Mouse (Mus musculus): ENCODE data around the gene Zfp322a. TPM values are rescaled to one million over a fixed set of nuclear protein-coding genes. Genes with fewer than 3 reads are reported as not detected.
A peak's percentile ranks its signal among the peaks of the same experiment; 100 is the strongest.
"Not testable (repeated sequence)": the region's sequence is repeated elsewhere in the genome, so short reads cannot be mapped to it uniquely, and the experiment has no call there.

Gene Zfp322a
- polyA plus RNA-seq, 1 experiment from 2014 or later, result 55.6 TPM

- peaks cover 59% of the 10 kb centered on the region for H3K27me3 ChIP-seq (ENCODE audit: low read depth, poor library complexity, severe bottlenecking)
Observed at GRCm38 (mm10) chr13:23395301-23396245, 26.6 kb upstream of the Zfp322a start.

GRCm38 (mm10) chr13:23387548-23387947 is 18.5 kb upstream of the Zfp322a start:
- Histone ChIP-seq H3K4me3 (no peak overlapping the region), H3K9me3 (replicated peaks) (no peaks in the 10 kb centered on the region), H3K27ac (replicated peaks) (no peak overlapping the region), H3K36me3 (no peaks in the 10 kb centered on the region), H3K27me3 (ENCODE audit: low read depth, poor library complexity, severe bottlenecking) (no peaks in the 10 kb centered on the region), H3K4me1 (no peaks in the 10 kb centered on the region)
- 85% methylated on average over 1 of the region's 1 CpGs for WGBS
- no peak for DNase-seq (ENCODE audit: low spot score)

More at GRCm38 (mm10) chr13:23395301-23396245, 26.6 kb upstream of the Zfp322a start:
- H3K4me1 ChIP-seq, result peaks cover 9% of the 10 kb centered on the region; the same call in 1 of the 2 replicates
- 3% methylated on average over 43 of the region's 43 CpGs for WGBS
- H3K4me3 ChIP-seq, result peak overlapping the region; percentile 59
- H3K36me3 ChIP-seq, result no peaks in the 10 kb centered on the region
- DNase-seq (ENCODE audit: low spot score), result peak; percentile 51
- H3K27ac ChIP-seq (replicated peaks), result peak overlapping the region; percentile 55; the same call in 1 of the 2 replicates
- H3K9me3 ChIP-seq (replicated peaks), result no peaks in the 10 kb centered on the region

GRCm38 (mm10) chr13:23383127-23383526 is 14.1 kb upstream of the Zfp322a start:
- no peak for DNase-seq (ENCODE audit: low spot score)
- Histone ChIP-seq H3K4me1 (no peaks in the 10 kb centered on the region), H3K4me3 (no peak overlapping the region), H3K27ac (replicated peaks) (no peak overlapping the region), H3K27me3 (ENCODE audit: low read depth, poor library complexity, severe bottlenecking) (no peaks in the 10 kb centered on the region), H3K36me3 (no peaks in the 10 kb centered on the region), H3K9me3 (replicated peaks) (no peaks in the 10 kb centered on the region)
- WGBS, result 63% methylated on average over 1 of the region's 1 CpGs

GRCm38 (mm10) chr13:23372433-23372832 is 3.4 kb upstream of the Zfp322a start:
- H3K27me3 ChIP-seq (ENCODE audit: low read depth, poor library complexity, severe bottlenecking), result no peaks in the 10 kb centered on the region
- no peaks in the 10 kb centered on the region for H3K36me3 ChIP-seq
- DNase-seq (ENCODE audit: low spot score), result no peak
- H3K9me3 ChIP-seq (replicated peaks), result no peaks in the 10 kb centered on the region
- H3K4me3 ChIP-seq, result no peak overlapping the region
- H3K4me1 ChIP-seq, result peaks cover 17% of the 10 kb centered on the region
- no peak overlapping the region for H3K27ac ChIP-seq (replicated peaks)
- WGBS, result 80% methylated on average over 1 of the region's 1 CpGs

- Histone ChIP-seq H3K4me3 (peak overlapping the region; percentile 73; the same call in 1 of the 2 replicates), H3K27ac (replicated peaks) (no peak overlapping the region; the same call in 1 of the 2 replicates), H3K4me1 (peaks cover 31% of the 10 kb centered on the region), H3K36me3 (peaks cover 16% of the 10 kb centered on the region), H3K27me3 (ENCODE audit: low read depth, poor library complexity, severe bottlenecking) (no peaks in the 10 kb centered on the region), H3K9me3 (replicated peaks) (no peaks in the 10 kb centered on the region)
- WGBS, result 93% methylated on average over 4 of the region's 4 CpGs
- no peak for DNase-seq (ENCODE audit: low spot score)
Observed at GRCm38 (mm10) chr13:23370075-23370474, 1.1 kb upstream of the Zfp322a start.

GRCm38 (mm10) chr13:23369421-23369765 is 385 bp upstream of the Zfp322a start:
- 0% methylated on average over 10 of the region's 10 CpGs for WGBS

GRCm38 (mm10) chr13:23361536-23361935 is 7.5 kb downstream of the Zfp322a start:
- 94% methylated on average over 4 of the region's 4 CpGs for WGBS
- no peak for DNase-seq (ENCODE audit: low spot score)
- Histone ChIP-seq H3K4me3 (no peak overlapping the region), H3K9me3 (replicated peaks) (no peaks in the 10 kb centered on the region), H3K36me3 (peaks cover 93% of the 10 kb centered on the region), H3K4me1 (peaks cover 4% of the 10 kb centered on the region), H3K27ac (replicated peaks) (no peak overlapping the region), H3K27me3 (ENCODE audit: low read depth, poor library complexity, severe bottlenecking) (no peaks in the 10 kb centered on the region)

More at GRCm38 (mm10) chr13:23369421-23369765, 385 bp upstream of the Zfp322a start:
- H3K36me3 ChIP-seq, result peaks cover 22% of the 10 kb centered on the region
- DNase-seq (ENCODE audit: low spot score), result no peak
- peak overlapping the region; percentile 95 for H3K27ac ChIP-seq (replicated peaks)
- H3K4me3 ChIP-seq, result peak overlapping the region; percentile 73
- no peaks in the 10 kb centered on the region for H3K27me3 ChIP-seq (ENCODE audit: low read depth, poor library complexity, severe bottlenecking)
- H3K9me3 ChIP-seq (replicated peaks), result no peaks in the 10 kb centered on the region
- H3K4me1 ChIP-seq, result peaks cover 31% of the 10 kb centered on the region

- not testable (repeated sequence) for H3K4me3 ChIP-seq; H3K9me3 ChIP-seq (replicated peaks); H3K4me1 ChIP-seq; H3K27me3 ChIP-seq (ENCODE audit: low read depth, poor library complexity, severe bottlenecking); H3K27ac ChIP-seq (replicated peaks); DNase-seq (ENCODE audit: low spot score)
- 88% methylated on average over 5 of the region's 5 CpGs for WGBS
- peaks cover 69% of the 10 kb centered on the region for H3K36me3 ChIP-seq
Observed at GRCm38 (mm10) chr13:23354541-23354940, 14.5 kb downstream of the Zfp322a start.

- peak; percentile 52 for DNase-seq (ENCODE audit: low spot score)
- H3K4me3 ChIP-seq, result peak overlapping the region; percentile 36
- no peak overlapping the region for H3K27ac ChIP-seq (replicated peaks)
- WGBS, result 3% methylated on average over 18 of the region's 18 CpGs
- no peaks in the 10 kb centered on the region for H3K9me3 ChIP-seq (replicated peaks)
- H3K36me3 ChIP-seq, result no peaks in the 10 kb centered on the region
- peaks cover 42% of the 10 kb centered on the region for H3K27me3 ChIP-seq (ENCODE audit: low read depth, poor library complexity, severe bottlenecking)
- peaks cover 16% of the 10 kb centered on the region for H3K4me1 ChIP-seq
Observed at GRCm38 (mm10) chr13:23317305-23317889, 51.6 kb downstream of the Zfp322a start.

- peaks cover 25% of the 10 kb centered on the region for H3K4me1 ChIP-seq
- peak overlapping the region; percentile 61 for H3K27ac ChIP-seq (replicated peaks)
- DNase-seq (ENCODE audit: low spot score), result peak; percentile 68
- WGBS, result 1% methylated on average over 42 of the region's 42 CpGs
- no peaks in the 10 kb centered on the region for H3K9me3 ChIP-seq (replicated peaks)
- H3K4me3 ChIP-seq, result peak overlapping the region; percentile 57
- H3K27me3 ChIP-seq (ENCODE audit: low read depth, poor library complexity, severe bottlenecking), result peaks cover 82% of the 10 kb centered on the region
- H3K36me3 ChIP-seq, result no peaks in the 10 kb centered on the region
Observed at GRCm38 (mm10) chr13:23312909-23313669, 55.9 kb downstream of the Zfp322a start.

- Histone ChIP-seq H3K9me3 (replicated peaks) (no peaks in the 10 kb centered on the region), H3K36me3 (no peaks in the 10 kb centered on the region), H3K27me3 (ENCODE audit: low read depth, poor library complexity, severe bottlenecking) (peaks cover 72% of the 10 kb centered on the region), H3K27ac (replicated peaks) (no peak overlapping the region), H3K4me3 (peak overlapping the region; percentile 60), H3K4me1 (peaks cover 35% of the 10 kb centered on the region)
- WGBS, result under 1% methylated on average over 11 of the region's 11 CpGs
- peak; percentile 42 for DNase-seq (ENCODE audit: low spot score)
Observed at GRCm38 (mm10) chr13:23310036-23310435, 59.0 kb downstream of the Zfp322a start.

- Histone ChIP-seq H3K9me3 (replicated peaks) (no peaks in the 10 kb centered on the region), H3K4me3 (peak overlapping the region; percentile 60), H3K36me3 (no peaks in the 10 kb centered on the region), H3K4me1 (peaks cover 35% of the 10 kb centered on the region), H3K27ac (replicated peaks) (no peak overlapping the region), H3K27me3 (ENCODE audit: low read depth, poor library complexity, severe bottlenecking) (peaks cover 68% of the 10 kb centered on the region)
- WGBS, result under 1% methylated on average over 28 of the region's 28 CpGs
- DNase-seq (ENCODE audit: low spot score), result peak; percentile 68
Observed at GRCm38 (mm10) chr13:23309495-23310011, 59.5 kb downstream of the Zfp322a start.
